Mouse (Mus musculus) frontal cortex, postnatal 36 days (tissue): Measurements from ENCODE around the gene P2ry14.
"Not testable (repeated sequence)": the region's sequence is repeated elsewhere in the genome, so short reads cannot be mapped to it uniquely, and the experiment has no call there.

ENCODE experiments used
- DNase-seq, 2 experiments: peaks; one replicate each; pipeline ENCODE4 v3.0.0; 2022; ENCODE audit warnings: low spot score in 2 of 2

Gene P2ry14

DNA sequence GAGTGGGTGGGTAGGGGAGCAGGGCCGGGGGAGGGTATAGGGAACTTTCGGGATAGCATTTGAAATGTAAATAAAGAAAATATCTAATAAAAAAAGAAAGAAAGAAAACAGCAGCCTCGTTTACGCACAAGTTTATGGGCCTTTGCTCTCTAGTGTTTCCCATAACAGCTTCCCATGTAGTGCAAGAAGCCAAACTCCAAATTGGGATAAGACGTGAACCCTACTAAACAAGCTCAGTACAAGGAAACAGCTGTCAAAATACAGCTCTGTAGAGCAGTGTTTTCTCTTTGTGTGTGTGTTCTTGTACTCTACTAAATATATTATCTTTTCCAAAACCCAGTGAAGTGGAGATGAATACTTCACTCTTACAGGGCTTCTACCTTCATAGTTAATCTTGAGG is 8.2 kb downstream of the P2ry14 start:
- no peak for DNase-seq

DNA sequence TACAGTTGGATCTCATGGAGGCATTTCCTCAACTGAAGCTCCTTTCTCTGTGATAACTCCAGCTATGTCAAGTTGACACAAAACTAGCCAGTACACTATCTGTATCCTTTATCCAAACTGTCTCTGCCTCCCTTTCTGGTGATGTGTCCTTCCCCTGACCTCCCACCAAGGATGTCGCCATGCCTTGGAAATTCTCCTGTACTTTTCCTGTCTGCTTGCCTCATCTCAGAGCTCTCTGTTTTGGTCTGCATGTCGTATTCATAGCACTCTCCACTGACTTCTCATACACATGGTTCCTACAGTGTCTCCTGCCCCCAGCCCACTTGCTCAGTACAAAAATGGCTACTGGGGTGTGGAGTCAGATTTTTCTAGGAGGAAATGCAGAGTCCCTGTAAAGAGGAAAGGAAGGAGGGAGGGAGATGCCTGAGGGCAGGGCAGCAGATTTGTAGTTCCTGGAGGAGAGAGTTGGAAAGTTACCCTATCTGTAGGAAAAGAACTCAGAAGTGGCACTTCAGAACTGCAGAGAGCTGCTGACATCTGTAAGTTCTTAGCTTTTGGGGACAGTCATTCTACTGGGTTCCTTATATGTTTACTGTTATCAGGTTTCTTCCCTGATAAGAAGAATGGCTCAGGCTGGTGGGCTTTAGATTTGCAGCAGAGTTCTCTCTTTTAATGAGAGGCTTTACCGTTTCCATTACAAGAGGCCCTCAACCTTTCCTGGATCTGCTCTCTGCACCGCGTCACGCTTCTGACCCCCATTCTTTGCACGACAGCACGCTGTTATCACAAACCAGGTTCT is 11.7 kb downstream of the P2ry14 start:
- no peak for DNase-seq

DNA sequence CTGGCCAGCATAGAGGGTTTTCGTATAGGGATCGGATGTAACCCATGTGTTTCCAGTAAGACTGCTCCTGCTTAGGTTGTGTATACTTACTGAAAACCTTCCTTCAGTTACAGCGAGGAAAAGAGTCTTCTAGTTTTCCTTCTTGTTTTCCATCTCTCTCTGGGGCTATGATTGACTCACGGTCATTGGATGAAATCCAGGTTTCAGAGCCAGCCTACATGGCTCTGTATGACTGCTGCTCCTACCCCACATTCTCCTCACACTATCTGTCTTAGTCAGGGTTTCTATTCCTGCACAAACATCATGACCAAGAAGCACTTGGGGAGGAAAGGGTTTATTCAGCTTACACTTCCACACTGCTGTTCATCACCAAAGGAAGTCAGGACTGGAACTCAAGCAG is 12.5 kb downstream of the P2ry14 start:
- DNase-seq = not testable (repeated sequence)

DNA sequence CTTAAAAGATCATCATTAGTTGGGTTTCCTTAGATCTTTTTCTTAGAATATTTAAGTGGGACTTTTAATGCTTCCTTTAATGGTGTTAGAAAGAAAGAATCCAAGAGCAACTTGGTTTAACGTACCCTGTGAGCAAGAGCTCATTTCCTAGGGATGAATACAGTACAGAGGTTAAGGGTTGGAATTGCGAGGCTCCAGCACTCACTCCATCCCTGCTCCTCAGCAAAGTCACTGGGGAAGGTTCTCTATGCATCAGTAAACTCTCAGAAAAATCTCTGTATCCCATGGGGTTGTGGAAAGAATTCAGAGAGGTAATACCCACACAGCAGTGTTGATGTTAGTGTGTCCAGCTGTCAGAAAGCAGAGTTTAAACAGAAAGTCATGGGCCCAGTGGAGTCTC is 13.3 kb downstream of the P2ry14 start:
- no peak for DNase-seq

DNA sequence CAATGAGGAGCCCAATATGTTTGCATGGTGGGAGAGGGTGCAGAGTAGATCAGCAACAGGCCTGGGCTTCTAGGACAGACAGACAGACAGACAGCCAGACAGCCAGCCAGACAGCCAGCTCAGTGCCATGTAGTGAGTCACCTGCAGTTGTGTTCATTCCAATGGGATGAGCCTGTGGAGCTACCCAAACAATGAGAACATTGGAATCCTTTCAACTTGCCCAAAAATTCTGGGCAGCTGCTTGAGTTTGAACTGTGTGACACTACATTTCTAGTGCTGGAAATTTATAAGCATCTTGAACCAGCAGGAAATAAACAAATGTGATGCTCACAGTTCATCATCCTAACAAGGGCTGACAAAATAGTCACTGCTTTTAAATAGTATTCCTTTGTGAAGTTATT is 13.8 kb downstream of the P2ry14 start:
- no peak for DNase-seq

DNA sequence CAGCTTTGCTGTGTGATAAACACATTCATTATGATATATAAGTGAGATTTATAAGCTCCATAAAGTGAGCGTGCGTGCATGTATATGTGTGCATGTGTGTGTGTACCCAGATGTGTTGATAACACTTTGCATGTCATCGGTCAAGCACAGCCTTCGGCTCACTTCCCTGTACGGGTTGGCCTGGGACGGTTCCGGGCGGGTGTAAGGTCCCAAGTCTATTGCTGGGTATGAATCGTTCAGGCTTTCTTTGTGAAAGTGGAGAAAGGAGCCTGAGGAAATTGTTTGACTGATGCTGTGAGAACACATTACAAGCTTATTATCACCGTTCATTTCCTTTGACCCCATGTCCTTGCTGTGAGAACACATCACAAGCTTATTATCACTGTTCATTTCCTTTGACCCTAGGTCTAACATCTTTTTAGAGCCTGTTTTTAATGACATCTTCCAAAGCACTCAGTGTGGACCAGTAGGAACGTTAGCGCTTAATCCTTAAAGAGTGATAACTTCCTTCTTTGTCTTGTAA is 14.4 kb downstream of the P2ry14 start:
- DNase-seq = no peak

DNA sequence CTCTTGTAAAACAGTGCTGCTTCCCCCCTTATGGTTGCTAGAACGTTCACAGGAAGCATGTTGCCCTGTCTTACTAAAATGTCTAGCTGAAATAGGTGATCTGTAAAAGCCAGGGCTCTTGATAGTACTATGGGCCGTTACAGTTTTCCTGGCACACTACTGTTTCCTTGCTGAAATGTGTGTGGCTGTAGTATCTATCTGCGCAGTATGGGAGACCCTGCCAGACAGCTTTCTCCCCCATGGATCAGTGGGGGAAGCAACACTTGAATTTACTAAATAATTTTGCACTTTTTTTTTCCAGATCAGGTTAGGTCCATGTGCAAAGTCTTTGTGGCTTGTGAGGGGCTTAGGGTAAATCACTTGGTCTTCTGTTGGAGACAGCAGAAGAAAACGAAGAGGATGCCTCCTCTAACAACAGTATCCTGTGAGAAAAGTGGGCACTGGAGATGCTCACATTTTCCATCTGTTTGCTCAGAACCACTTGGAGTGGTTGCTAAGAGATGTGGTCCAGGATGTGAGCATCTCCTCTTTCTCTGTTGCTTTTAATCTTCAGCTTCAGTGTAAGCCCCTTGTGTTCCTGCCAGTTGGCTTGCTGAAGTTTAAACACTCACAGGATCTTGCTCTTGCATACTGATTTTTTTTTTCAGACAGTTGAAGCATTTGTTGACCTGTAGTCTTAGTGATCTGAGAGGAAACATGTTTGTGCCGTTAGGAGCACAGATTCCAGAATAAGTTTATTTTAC is 17.3 kb downstream of the P2ry14 start:
- peak in 1 of 2 experiments; percentile 22 for DNase-seq

DNA sequence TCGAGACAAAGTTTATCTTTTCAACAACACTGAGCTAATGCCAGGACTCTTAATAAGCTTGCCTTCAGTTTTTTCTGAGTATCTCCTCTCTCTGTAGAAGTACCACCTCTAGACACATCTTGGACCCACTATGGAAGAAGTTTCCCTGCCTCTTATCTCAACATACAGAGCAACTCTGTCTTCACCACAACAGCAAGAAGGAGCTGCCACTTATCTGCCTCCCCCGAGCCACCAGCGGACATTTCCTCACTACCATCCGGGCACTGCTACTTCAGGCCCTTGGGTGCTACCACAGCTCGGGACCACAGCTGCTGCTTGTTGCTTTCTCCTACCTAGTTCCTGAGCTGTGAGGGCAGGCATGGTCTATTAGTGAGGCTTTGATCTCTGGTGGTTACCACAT is 20.2 kb downstream of the P2ry14 start:
- DNase-seq = no peak

DNA sequence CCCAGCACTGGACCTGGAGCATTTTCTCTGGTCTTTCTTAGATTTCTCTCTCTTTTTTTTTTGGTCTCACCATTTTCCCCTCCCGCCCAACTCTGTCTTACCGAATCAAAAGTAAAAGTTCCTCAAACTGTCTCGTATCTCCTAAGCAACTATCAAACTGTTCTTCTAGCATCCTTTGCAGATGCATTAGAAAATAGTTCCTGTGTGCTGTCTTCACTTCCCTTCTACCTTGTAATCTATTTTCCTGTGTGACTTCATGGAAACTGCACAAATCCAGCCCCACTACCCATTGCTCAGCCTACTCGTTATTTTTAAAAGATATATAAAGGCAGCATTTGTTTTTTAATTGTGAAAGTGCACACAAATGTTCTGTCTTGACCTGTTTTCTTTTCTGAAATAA is 21.5 kb downstream of the P2ry14 start:
- DNase-seq = no peak

DNA sequence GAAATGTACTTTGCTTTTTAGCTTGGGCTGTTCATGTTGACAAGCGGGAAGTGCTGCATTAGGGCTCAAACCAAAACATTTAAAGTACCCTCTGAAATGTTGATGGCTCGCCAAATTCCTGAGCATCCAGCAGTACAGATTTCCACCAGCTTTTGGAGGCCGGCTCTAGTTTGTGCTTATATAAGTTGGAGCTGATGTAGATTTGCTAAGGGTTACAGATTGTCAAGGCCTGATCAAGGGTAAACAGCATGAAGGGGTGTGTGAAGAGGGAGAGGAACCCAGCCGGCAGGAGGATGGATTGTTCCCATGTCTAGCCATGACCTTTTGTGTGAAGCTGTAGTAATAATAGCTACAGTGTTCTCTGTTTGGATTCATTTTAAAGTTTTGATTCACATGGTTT is 22.3 kb downstream of the P2ry14 start:
- no peak for DNase-seq

DNA sequence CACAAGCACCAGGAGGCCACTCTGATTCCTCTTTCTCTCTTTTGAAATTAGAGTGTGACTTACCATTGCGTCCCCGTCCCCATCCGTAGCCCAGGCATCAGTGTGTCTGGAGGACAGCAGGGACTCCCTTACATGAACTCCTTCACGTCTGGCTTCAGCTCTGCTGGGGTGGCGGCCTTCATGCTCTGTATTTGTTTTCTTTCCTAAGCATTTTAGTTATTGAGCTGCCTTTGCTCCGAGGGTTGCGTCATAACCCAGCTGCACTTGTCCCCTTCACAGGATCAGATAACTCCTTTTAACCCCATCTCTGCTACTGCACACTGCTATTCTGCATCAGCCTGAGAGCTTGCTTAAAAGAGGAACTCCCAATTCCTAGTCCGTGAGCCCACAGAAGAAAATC is 23.0 kb downstream of the P2ry14 start:
- DNase-seq = no peak

DNA sequence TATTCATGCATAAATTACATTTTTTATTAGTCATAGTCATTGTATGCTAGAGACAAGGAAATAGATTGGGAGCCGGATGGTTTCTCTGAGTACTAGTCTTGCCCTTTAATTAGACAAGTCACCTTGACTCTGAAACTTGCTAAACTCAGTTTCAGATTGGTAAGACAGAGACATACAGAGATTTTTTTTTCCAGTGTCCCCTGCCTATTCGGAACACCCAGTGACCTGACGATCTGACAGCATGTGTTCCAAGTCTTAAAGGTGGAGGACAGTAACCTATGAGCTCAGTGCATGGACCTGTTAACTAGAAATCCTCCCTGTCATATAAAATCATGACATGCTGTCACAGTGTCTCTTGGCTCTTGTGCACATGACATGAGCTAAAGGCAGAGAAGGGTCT is 23.9 kb downstream of the P2ry14 start:
- DNase-seq = no peak

DNA sequence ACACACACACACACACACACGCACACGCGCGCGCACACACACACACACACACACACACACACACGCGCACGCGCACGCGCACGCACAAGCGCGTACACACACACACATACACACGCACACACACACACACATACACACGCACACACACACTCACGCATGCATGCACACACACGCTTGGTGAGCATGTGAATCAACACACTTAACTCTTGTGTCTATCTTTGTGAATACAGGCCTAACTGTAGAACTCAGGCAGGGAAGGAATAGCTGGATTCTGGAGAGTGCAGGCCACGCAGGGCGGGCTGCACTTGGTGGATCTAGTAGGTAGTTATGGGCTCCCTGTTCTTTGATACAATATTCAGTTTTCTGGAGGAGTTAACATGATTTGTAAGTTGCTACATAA is 24.7 kb downstream of the P2ry14 start:
- DNase-seq = no peak

DNA sequence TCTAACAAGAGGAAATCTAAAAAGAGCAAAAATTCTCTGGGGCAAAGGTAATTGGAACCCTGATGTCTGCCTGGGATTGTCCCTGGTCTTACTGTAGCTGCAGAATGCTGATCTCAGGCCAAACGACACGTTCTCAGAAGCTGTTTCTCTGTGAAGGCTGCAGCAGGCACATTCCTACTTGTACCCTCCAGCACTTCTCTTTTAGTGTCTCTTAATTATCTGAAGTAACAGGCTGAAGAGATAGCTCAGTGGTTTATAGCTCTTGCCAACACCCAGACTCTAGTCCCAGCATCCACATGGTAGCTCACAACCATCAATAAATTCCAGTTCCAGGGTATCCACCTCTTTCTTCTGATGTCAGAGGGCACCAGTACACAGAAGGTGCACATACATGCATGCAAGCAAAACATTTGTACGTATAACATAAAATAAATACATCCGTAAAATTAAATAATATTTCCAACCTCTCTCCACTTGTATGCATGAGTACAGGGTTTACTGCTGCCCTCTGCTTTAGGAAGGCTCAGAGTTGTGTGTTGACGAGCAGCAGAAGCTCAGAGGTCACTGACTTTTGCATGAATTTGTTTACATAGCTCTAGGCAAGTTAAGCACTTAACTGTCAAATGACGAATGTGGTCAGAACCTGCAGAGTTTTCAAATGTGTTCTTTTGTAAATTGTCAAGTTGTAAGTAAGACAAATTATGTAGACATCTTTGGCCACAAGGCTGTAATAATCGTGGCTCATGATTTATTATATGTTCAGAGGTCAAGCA is 27.4 kb downstream of the P2ry14 start:
- DNase-seq = no peak

DNA sequence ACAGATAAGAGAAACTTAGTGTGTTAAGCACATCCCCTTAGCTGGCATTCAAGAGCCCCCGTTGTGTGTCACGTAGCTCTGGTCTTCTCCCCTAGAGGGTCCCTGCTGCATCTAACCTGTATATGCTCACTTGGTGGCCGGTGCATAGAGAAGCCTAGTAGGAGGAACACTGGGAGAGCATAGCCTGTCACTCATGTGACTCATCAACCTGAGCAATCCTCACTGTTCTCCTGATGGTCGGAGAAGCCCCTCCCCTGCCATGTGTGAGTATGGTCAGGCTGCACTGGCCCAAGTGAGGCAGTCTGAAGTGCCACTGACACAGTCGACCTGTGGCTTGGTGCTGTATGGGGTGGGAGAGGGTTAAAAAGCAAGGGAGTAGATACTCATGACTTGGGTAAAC is 28.4 kb downstream of the P2ry14 start:
- no peak for DNase-seq

DNA sequence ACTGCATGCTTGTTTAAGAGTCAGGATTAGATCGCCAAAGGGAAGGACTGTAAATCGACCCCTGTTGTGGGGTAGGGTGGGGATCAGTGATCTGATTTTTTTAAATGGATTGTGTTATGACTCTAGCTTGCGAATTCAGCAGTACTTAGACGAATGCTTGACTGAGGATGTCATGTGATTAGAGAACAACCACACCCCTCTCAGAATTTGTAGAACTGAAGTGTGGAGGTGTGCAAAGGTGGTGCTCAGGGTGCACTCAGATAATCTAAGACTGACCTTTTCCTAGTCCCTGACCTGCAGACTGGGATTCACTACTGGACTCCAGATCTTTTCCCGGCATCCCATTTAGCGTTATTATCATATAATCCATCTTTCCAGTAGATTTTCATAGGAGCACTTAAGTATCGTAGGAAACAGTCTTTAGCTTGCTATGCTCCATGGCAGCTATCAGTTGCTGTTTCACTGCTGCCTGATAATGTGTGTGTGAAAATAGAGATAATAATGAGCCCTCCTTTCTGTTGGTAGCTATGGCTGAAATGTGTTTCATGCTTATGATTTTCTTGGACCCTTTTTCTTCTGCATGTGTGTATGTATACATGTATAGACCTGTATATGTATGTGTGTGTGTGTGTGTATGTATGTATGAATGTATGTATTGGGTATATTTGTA is 31.5 kb downstream of the P2ry14 start:
- DNase-seq = no peak

DNA sequence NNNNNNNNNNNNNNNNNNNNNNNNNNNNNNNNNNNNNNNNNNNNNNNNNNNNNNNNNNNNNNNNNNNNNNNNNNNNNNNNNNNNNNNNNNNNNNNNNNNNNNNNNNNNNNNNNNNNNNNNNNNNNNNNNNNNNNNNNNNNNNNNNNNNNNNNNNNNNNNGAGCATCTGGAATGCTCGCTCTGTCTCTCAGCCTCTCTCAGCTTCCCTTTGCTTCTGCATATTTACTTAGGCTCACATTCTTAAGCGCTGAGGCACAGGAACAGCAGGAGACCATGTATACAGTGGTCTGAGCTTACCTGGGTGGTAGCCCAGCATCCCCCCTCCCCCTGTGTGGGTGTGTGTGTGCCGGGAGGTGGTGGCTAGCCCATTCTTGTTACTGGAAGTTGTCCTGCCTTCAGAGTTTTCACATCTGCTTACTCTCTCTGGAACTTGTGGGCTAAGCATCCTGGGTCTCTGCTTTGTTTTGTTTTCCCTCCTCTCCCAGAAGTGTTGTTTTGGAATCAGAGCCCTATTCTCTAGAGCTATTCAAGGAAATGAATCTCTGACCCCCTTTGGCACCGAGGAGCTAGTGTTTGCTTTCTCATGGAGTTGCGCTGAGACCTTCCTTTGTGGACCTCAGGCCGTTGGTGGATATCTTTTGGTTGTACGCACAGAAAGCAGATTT is 32.2 kb downstream of the P2ry14 start:
- DNase-seq = no peak

DNA sequence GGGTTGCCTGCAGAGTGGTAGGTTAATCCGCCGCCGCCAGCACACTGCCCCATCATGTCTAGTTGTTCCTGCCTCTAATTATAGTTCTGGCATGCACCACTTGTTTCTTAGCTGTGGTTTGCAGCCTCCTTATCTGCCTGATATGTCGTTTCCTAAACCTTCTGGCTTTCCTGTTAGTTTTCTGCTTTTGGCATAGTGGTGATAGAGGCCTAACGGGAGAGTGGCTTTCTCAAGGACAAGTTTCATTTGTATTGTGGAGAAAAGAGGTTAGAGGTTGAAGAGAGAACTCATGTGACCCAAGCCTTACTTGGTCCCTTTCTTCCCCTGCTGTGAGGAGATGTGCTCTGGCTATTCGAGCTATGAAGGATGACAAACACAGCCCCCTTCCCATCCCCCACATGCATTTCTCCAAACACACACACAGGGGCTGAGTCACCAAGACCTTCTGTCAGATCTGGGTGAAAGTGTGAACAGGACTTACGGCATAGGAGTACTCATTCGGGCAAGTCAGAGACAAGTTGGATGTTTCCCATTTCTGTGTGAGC is 39.4 kb downstream of the P2ry14 start:
- DNase-seq = no peak

DNA sequence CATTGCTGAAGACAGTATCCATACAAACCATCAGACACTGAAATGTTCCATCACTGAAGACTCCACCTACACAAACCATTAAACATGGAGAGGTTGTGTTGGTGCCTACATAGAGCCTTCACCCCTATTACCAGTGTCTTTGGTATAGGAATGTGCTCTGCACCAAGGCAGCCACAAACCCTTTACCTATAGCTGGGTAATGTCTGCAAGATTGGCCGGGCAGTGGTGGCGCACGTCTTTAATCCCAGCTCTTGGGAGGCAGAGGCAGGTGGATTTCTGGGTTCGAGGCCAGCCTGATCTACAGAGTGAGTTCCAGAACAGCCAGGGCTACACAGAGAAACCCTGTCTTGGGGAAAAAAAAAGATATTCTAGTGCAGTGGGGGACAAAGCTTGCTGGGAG is 40.1 kb downstream of the P2ry14 start:
- DNase-seq = not testable (repeated sequence)

DNA sequence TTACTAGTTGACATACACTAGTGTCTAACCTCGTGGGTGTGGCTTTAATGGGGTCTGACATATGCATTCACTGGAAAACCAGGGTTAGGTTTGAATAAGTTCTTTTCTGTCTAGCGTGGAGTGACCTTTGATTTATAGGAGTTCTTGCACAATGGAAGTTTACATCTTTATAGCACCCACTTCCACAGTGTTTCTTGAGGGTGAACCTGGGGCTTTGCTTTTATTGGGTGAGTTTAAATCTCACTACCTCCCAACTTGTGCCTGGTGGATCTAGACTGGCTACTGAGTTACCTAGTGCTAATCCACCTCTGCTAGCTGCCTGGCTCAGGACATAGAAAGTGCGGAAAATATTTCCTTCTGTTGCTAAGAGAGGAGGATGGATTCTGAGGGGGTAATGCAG is 41.5 kb downstream of the P2ry14 start:
- no peak for DNase-seq

DNA sequence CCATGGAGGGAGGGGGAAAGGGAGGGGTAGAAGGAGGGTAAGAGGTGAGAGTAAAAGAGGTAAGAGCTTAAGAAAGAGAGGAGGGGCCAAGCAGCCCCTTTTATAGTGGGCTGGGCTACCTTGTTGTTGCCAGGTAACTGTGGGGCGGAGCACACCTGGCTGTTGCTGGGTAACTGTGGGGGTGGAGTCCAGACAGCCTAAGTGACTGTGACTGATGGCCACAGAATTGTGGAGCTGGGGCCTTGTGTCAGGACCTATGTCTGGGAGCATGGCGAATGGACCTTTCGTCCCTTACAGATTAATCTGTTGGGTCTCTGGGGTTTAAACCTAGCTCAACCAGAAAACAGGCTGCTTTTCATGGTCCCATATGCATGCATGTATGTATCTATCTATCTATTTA is 43.6 kb downstream of the P2ry14 start:
- DNase-seq = not testable (repeated sequence)
